Mouse (Mus musculus) forebrain, postnatal 0 days (tissue): ENCODE data around the gene Fam117a. TPM values are rescaled to one million over a fixed set of nuclear protein-coding genes. Genes with fewer than 3 reads are reported as not detected.

ENCODE experiments used
- ATAC-seq: fragments of 200-750 bp; cut with Nextera tagmentation; 2 replicates; pipeline ENCODE4 v1.8.0; 2017; ENCODE audit warnings: mild to moderate bottlenecking, moderate library complexity
- DNase-seq: peaks from one replicate; pipeline ENCODE4 v3.0.0-alpha.2; 2015
- H3K27ac ChIP-seq: fragments of 300-500 bp; sonication (generic); 2 replicates; pipeline ENCODE4 v1.5.1; 2014; ENCODE audit warnings: low read depth, mild to moderate bottlenecking, antibody characterized with exemption, low read length, moderate library complexity, mixed read lengths
- H3K27me3 ChIP-seq: fragments of 300-500 bp; sonication (generic); 2 replicates; pipeline ENCODE4 v1.6.1; 2014; ENCODE audit warnings: mild to moderate bottlenecking, low read length, mixed read lengths; ENCODE audit not compliant: insufficient read depth
- H3K36me3 ChIP-seq: fragments of 300-500 bp; sonication (generic); 2 replicates; pipeline ENCODE4 v1.6.1; 2014; ENCODE audit warnings: mild to moderate bottlenecking, moderate library complexity; ENCODE audit not compliant: insufficient read depth
- H3K4me1 ChIP-seq: fragments of 300-500 bp; sonication (generic); 2 replicates; pipeline ENCODE4 v1.6.1; 2014; ENCODE audit warnings: antibody characterized with exemption; ENCODE audit not compliant: insufficient read depth
- H3K4me2 ChIP-seq: fragments of 300-500 bp; sonication (generic); 2 replicates; pipeline ENCODE4 v1.6.1; 2014; ENCODE audit warnings: low read depth, mild to moderate bottlenecking, moderate library complexity
- H3K4me3 ChIP-seq: fragments of 300-500 bp; sonication (generic); 2 replicates; pipeline ENCODE4 v1.5.1; 2014; ENCODE audit warnings: low read depth, low read length, mixed read lengths
- H3K9ac ChIP-seq: fragments of 300-500 bp; sonication (generic); 2 replicates; pipeline ENCODE4 v1.6.1; 2014; ENCODE audit warnings: mild to moderate bottlenecking
- H3K9me3 ChIP-seq: fragments of 300-500 bp; sonication (generic); 2 replicates; pipeline ENCODE4 v1.6.1; 2016; ENCODE audit warnings: low read length
- CTCF ChIP-seq: sonication (generic); IDR thresholded peaks from 2 replicates; pipeline ENCODE4 v1.5.1; 2016; ENCODE audit warnings: antibody characterized with exemption, control low read depth, low read depth
- WGBS: fragments of 180-500 bp; shearing (Covaris S2); extraction: QIAGEN DNeasy Blood & Tissue Kit; methylation state at CpG from one replicate; pipeline ENCODE4 v1.1.7; 2014; 5-methylcytosine and 5-hydroxymethylcytosine counted together
- polyA plus RNA-seq: library from polyadenylated mRNA; unstranded; fragments of >200 nt; fragmentation: Nextera tagmentation; extraction: Ambion mirVana; gene quantifications from 2 replicates; pipeline ENCODE4 v1.2.1, GENCODE M21; 2015
- total RNA-seq: library from RNA; depleted of rRNA; stranded (reverse); fragments of >200 nt; gene quantifications from 2 replicates; pipeline ENCODE4 v1.2.3, GENCODE M21; 2014

The Fam117a gene
- total and polyA plus RNA-seq, 2 experiments from 2014 or later = 1.8 to 5.5 TPM

- no peak for ATAC-seq
- no peak for TF ChIP-seq CTCF
- 80% methylated on average over 5 of the region's 5 CpGs for WGBS
Measured at GRCm38 (mm10) chr11:95328629-95329028, 8.2 kb upstream of the Fam117a start.

DNA sequence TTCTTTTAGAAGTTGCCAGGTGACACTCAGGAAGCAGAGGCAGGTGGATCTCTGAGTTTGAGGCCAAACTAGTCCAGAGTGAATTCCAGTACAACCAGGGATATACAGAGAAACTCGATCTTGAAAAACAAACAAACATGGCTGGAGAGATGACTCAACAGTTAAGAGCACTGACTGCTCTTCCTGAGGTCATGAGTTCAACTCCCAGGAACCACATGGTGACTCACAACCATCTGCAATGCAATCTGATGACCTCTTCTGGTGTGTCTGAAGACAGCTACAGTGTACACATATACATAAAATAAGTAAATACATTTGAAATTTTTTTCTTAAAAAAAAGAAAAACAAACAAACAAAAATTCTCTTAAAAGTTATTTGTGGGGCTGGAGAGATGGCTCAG is 6.2 kb upstream of the Fam117a start:
- Histone ChIP-seq H3K4me2 (no peak overlapping the region), H3K4me3 (no peak overlapping the region), H3K27ac (no peak overlapping the region), H3K4me1 (no peaks in the 10 kb centered on the region), H3K9ac (no peak overlapping the region), H3K27me3 (peaks cover 4% of the 10 kb centered on the region; the same call in 1 of the 2 replicates), H3K9me3 (no peaks in the 10 kb centered on the region), H3K36me3 (no peaks in the 10 kb centered on the region)
- DNase-seq = no peak
- TF ChIP-seq CTCF = no peak
- 74% methylated on average over 1 of the region's 1 CpGs for WGBS
- ATAC-seq = no peak

More at GRCm38 (mm10) chr11:95328629-95329028, 8.2 kb upstream of the Fam117a start:
- Histone ChIP-seq H3K4me3 (no peak overlapping the region), H3K9me3 (no peaks in the 10 kb centered on the region), H3K27me3 (no peaks in the 10 kb centered on the region), H3K27ac (no peak overlapping the region), H3K4me2 (no peak overlapping the region), H3K9ac (no peak overlapping the region), H3K4me1 (no peaks in the 10 kb centered on the region), H3K36me3 (no peaks in the 10 kb centered on the region)
- DNase-seq = no peak

DNA sequence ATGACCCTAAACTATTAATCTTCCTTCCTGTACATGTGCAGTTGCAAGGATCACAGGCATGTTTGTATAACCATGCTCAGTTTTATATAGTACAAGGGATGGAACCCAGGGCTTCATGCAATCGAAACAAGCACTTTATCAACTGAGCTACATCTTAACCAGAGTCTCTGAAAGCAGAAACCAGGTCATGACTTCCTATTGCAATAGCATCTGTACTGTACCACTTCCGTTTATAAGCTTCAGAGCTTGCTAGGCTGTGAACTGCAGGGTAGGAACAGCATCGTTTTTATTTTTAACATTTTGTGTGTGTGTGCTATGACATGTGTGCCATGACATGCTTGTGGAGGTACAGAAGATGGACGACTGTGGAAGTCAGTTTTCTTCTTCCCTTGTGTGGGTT is 3.6 kb upstream of the Fam117a start:
- Histone ChIP-seq H3K9ac (no peak overlapping the region), H3K4me2 (no peak overlapping the region), H3K36me3 (no peaks in the 10 kb centered on the region), H3K9me3 (no peaks in the 10 kb centered on the region), H3K4me1 (no peaks in the 10 kb centered on the region), H3K4me3 (no peak overlapping the region), H3K27ac (no peak overlapping the region), H3K27me3 (peaks cover 4% of the 10 kb centered on the region; the same call in 1 of the 2 replicates)
- ATAC-seq (no peak), DNase-seq (no peak)
- no peak for TF ChIP-seq CTCF
- WGBS = 62% methylated on average over 4 of the region's 4 CpGs

DNA sequence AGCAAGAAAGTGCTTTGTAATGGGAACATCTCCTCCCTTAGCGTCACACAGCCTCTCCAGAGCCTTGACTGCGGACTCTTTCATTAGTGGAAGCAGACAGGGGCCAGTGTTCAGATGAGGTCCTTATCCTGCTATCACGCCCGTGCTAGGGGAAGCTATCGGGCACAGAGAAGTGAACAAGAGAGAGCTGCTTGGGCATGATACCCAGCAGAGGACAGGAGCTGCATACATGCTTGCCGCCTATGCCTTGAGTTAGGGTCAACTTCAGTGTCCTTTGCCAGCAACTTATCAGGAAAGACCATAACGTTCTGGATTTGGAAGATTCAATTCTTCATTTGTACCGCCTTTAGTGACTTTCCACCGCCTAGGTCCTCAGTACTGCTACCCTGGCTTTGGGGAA is 3.0 kb upstream of the Fam117a start:
- H3K36me3 ChIP-seq = no peaks in the 10 kb centered on the region
- H3K9ac ChIP-seq = no peak overlapping the region
- DNase-seq = no peak
- H3K4me1 ChIP-seq = no peaks in the 10 kb centered on the region
- no peak for ATAC-seq
- no peak overlapping the region for H3K27ac ChIP-seq
- H3K4me3 ChIP-seq = no peak overlapping the region
- WGBS = 87% methylated on average over 9 of the region's 9 CpGs
- TF ChIP-seq CTCF = no peak
- no peak overlapping the region for H3K4me2 ChIP-seq
- H3K9me3 ChIP-seq = no peaks in the 10 kb centered on the region
- peaks cover 4% of the 10 kb centered on the region; the same call in 1 of the 2 replicates for H3K27me3 ChIP-seq

GRCm38 (mm10) chr11:95334448-95335060 is 2.3 kb upstream of the Fam117a start:
- WGBS = 71% methylated on average over 5 of the region's 5 CpGs
- H3K4me1 ChIP-seq = no peaks in the 10 kb centered on the region
- DNase-seq = no peak
- no peak overlapping the region for H3K4me2 ChIP-seq
- H3K9me3 ChIP-seq = no peaks in the 10 kb centered on the region
- peaks cover 4% of the 10 kb centered on the region; the same call in 1 of the 2 replicates for H3K27me3 ChIP-seq
- H3K36me3 ChIP-seq = no peaks in the 10 kb centered on the region
- TF ChIP-seq CTCF = no peak
- no peak overlapping the region for H3K27ac ChIP-seq
- no peak overlapping the region for H3K9ac ChIP-seq
- ATAC-seq = no peak
- no peak overlapping the region for H3K4me3 ChIP-seq

GRCm38 (mm10) chr11:95337129-95337813 is 453 bp downstream of the Fam117a start:
- Histone ChIP-seq H3K27me3 (peaks cover 4% of the 10 kb centered on the region; the same call in 1 of the 2 replicates), H3K9ac (peak overlapping the region; percentile 59)
- DNase-seq = peak; percentile 12

GRCm38 (mm10) chr11:95337846-95338342 is 1.1 kb downstream of the Fam117a start:
- no peaks in the 10 kb centered on the region for H3K36me3 ChIP-seq
- no peaks in the 10 kb centered on the region for H3K4me1 ChIP-seq
- TF ChIP-seq CTCF = no peak
- 33% methylated on average over 9 of the region's 9 CpGs for WGBS
- peak overlapping the region; percentile 98 for H3K4me2 ChIP-seq
- ATAC-seq (no peak), DNase-seq (no peak)
- H3K27ac ChIP-seq = no peak overlapping the region
- H3K9me3 ChIP-seq = no peaks in the 10 kb centered on the region
- peak overlapping the region; percentile 78 for H3K4me3 ChIP-seq
- H3K9ac ChIP-seq = no peak overlapping the region
- peaks cover 4% of the 10 kb centered on the region; the same call in 1 of the 2 replicates for H3K27me3 ChIP-seq

More at GRCm38 (mm10) chr11:95337129-95337813, 453 bp downstream of the Fam117a start:
- H3K9me3 ChIP-seq = no peaks in the 10 kb centered on the region
- no peaks in the 10 kb centered on the region for H3K4me1 ChIP-seq
- peak overlapping the region; percentile 98 for H3K4me2 ChIP-seq
- 3% methylated on average over 50 of the region's 50 CpGs for WGBS
- no peak overlapping the region for H3K27ac ChIP-seq
- no peaks in the 10 kb centered on the region for H3K36me3 ChIP-seq
- H3K4me3 ChIP-seq = peak overlapping the region; percentile 78
- peak; percentile 52 for ATAC-seq
- TF ChIP-seq CTCF = no peak
